Mouse (Mus musculus) forebrain, embryonic 16.5 days (tissue): ENCODE measurements around the gene ccdc198. TPM values are rescaled to one million over a fixed set of nuclear protein-coding genes. Genes with fewer than 3 reads are reported as not detected.
"Not testable (repeated sequence)": the region's sequence is repeated elsewhere in the genome, so short reads cannot be mapped to it uniquely, and the experiment has no call there.

Experiments used
- ATAC-seq: fragments of 200-750 bp; cut with Nextera tagmentation; 2 replicates; pipeline ENCODE4 v1.8.0; 2017; ENCODE audit warnings: mild to moderate bottlenecking, moderate library complexity
- H3K27ac ChIP-seq: fragments of 300-500 bp; sonication (generic); 2 replicates; pipeline ENCODE4 v1.5.1; 2014; ENCODE audit warnings: low read length, control low read depth
- H3K27me3 ChIP-seq: fragments of 300-500 bp; sonication (generic); replicated peaks from 2 replicates; pipeline ENCODE4 v1.6.1; 2014; ENCODE audit warnings: low read length; ENCODE audit not compliant: control insufficient read depth, insufficient read depth
- H3K36me3 ChIP-seq: fragments of 300-500 bp; sonication (generic); 2 replicates; pipeline ENCODE4 v1.6.1; 2014; ENCODE audit not compliant: control insufficient read depth, insufficient read depth
- H3K4me1 ChIP-seq: fragments of 300-500 bp; sonication (generic); replicated peaks from 2 replicates; pipeline ENCODE4 v1.6.1; 2014; ENCODE audit warnings: low read length; ENCODE audit not compliant: control insufficient read depth, insufficient read depth
- H3K4me2 ChIP-seq: fragments of 300-500 bp; sonication (generic); 2 replicates; pipeline ENCODE4 v1.6.1; 2014; ENCODE audit warnings: mild to moderate bottlenecking, low read length, control low read depth
- H3K4me3 ChIP-seq: fragments of 300-500 bp; sonication (generic); replicated peaks from 2 replicates; pipeline ENCODE4 v1.5.1; 2014; ENCODE audit warnings: mild to moderate bottlenecking, low read length, control low read depth
- H3K9ac ChIP-seq: fragments of 300-500 bp; sonication (generic); replicated peaks from 2 replicates; pipeline ENCODE4 v1.6.1; 2014; ENCODE audit warnings: low read depth, low read length, control low read depth
- H3K9me3 ChIP-seq: fragments of 300-500 bp; sonication (generic); 2 replicates; pipeline ENCODE4 v1.6.1; 2016; ENCODE audit warnings: low read length; ENCODE audit not compliant: control insufficient read depth
- WGBS: fragments of 180-500 bp; shearing (Covaris S2); extraction: QIAGEN DNeasy Blood & Tissue Kit; methylation state at CpG from one replicate; pipeline ENCODE4 v1.1.7; 2014; 5-methylcytosine and 5-hydroxymethylcytosine counted together
- polyA plus RNA-seq: library from polyadenylated mRNA; unstranded; fragments of >200 nt; fragmentation: Nextera tagmentation; extraction: Ambion mirVana; gene quantifications from 2 replicates; pipeline ENCODE4 v1.2.1, GENCODE M21; 2015

ccdc198 gene
- 0.24 and 0.42 TPM in 2 replicates for polyA plus RNA-seq

GRCm38 (mm10) chr14:49245126-49245714 is at the start of gene ccdc198:
TSS of gene ccdc198 (minus strand) at chr14:49245474.
- Histone ChIP-seq H3K4me2 (no peak within 1 kb of the TSS), H3K9ac (no peak within 1 kb of the TSS), H3K27me3 (no peaks in the 10 kb centered on the region), H3K9me3 (no peaks in the 10 kb centered on the region), H3K36me3 (no peaks in the 10 kb centered on the region), H3K4me1 (peaks cover 3% of the 10 kb centered on the region; the same call in 1 of the 2 replicates), H3K4me3 (no peak within 1 kb of the TSS), H3K27ac (no peak within 1 kb of the TSS)
- WGBS, result 76% methylated on average over 5 of the region's 5 CpGs
- ATAC-seq, result no peak

- Histone ChIP-seq H3K4me3 (no peak overlapping the region), H3K9ac (no peak overlapping the region), H3K9me3 (no peaks in the 10 kb centered on the region), H3K4me1 (peaks cover 16% of the 10 kb centered on the region), H3K27ac (peak overlapping the region; percentile 58), H3K36me3 (no peaks in the 10 kb centered on the region), H3K27me3 (no peaks in the 10 kb centered on the region), H3K4me2 (no peak overlapping the region)
- WGBS, result 12% methylated on average over 4 of the region's 4 CpGs
- ATAC-seq, result peak; percentile 88
These were observed 48.7 kb upstream of the ccdc198 start for GRCm38 (mm10) chr14:49293802-49294449.

GRCm38 (mm10) chr14:49290029-49290745 is 44.9 kb upstream of the ccdc198 start:
- no peak for ATAC-seq
- WGBS, result 79% methylated on average over 3 of the region's 3 CpGs
- Histone ChIP-seq H3K27me3 (no peaks in the 10 kb centered on the region), H3K36me3 (no peaks in the 10 kb centered on the region), H3K27ac (no peak overlapping the region), H3K9ac (no peak overlapping the region), H3K4me3 (no peak overlapping the region), H3K4me1 (peaks cover 16% of the 10 kb centered on the region), H3K9me3 (no peaks in the 10 kb centered on the region), H3K4me2 (no peak overlapping the region)

DNA sequence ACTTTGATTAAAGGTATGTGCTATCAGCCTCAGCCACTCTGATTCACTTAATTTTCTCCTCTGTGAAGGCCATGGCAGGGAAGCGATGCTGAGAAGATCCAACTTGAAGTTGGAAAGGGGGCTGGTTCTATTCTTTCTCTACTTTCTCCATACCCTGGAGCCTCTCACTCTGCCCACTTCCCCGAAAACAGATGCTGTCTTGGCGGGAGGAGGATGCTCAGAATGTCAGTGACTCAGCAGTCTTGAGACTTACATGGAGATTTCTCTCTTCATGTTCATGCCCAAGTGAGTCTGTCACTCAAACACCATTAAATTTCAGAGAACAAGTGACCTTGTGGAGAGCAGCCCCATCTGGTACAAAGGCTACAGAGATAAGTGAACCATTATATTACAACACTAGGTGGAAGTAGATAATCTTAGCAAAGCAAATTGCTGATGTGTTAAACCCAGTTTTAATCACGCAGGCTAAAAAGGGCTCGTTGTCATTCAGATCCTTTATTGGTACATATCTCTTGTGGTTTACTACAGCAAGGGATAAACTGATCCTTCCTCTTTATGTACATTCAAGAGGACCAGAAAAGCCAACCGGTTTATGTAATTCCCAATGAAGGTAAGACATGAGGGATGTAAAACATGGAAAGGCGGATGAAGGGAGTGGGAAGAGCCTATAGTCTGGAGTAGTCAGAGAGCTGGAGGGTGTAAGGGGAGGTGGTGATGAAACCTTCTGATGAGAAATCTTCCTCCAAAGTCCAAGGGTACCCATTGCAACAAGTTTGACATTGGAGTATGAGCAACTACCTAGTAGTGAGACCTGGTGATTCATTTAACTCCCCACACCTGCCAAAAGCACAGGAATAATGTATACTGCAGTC is 38.7 kb upstream of the ccdc198 start:
- no peak overlapping the region for H3K4me2 ChIP-seq
- H3K9me3 ChIP-seq, result no peaks in the 10 kb centered on the region
- no peaks in the 10 kb centered on the region for H3K36me3 ChIP-seq
- H3K4me3 ChIP-seq, result no peak overlapping the region
- WGBS, result 87% methylated on average over 7 of the region's 7 CpGs
- no peak overlapping the region for H3K27ac ChIP-seq
- no peak for ATAC-seq
- no peaks in the 10 kb centered on the region for H3K27me3 ChIP-seq
- no peak overlapping the region for H3K9ac ChIP-seq
- H3K4me1 ChIP-seq, result no peaks in the 10 kb centered on the region

- no peaks in the 10 kb centered on the region for H3K27me3 ChIP-seq
- 76% methylated on average over 6 of the region's 6 CpGs for WGBS
- no peaks in the 10 kb centered on the region for H3K36me3 ChIP-seq
- no peak overlapping the region for H3K4me3 ChIP-seq
- no peak overlapping the region for H3K4me2 ChIP-seq
- H3K4me1 ChIP-seq, result no peaks in the 10 kb centered on the region
- H3K27ac ChIP-seq, result no peak overlapping the region
- no peak for ATAC-seq
- H3K9me3 ChIP-seq, result no peaks in the 10 kb centered on the region
- no peak overlapping the region for H3K9ac ChIP-seq
These were observed 33.6 kb upstream of the ccdc198 start for GRCm38 (mm10) chr14:49278880-49279279.

- not testable (repeated sequence) for ATAC-seq, H3K9ac ChIP-seq, H3K4me2 ChIP-seq, H3K4me3 ChIP-seq, H3K4me1 ChIP-seq, H3K27ac ChIP-seq, H3K36me3 ChIP-seq, H3K27me3 ChIP-seq, H3K9me3 ChIP-seq
- WGBS, result 92% methylated on average over 9 of the region's 9 CpGs
These were observed 33.2 kb upstream of the ccdc198 start for GRCm38 (mm10) chr14:49278479-49278878.

DNA sequence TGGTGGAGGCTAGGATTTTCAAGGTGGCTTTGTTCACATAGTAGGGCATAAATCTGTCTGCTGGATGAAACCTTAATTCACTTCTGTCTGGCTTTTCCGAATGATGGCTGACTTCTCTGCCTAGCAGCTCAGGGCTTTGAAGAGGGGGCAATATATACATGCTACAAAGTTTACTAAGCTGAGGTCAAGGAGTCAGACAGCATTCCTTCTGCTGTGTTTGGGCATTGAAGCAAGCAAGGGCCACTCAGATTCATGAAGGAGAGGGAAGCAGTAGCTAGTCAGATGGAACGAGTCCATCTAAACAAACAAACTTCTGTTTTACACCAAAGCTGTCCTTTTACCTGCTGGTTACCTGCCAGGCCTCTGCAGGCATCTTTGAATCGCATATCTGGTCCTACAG is 32.4 kb upstream of the ccdc198 start:
- H3K4me2 ChIP-seq, result no peak overlapping the region
- WGBS, result 89% methylated on average over 3 of the region's 3 CpGs
- H3K4me3 ChIP-seq, result no peak overlapping the region
- H3K27me3 ChIP-seq, result no peaks in the 10 kb centered on the region
- no peak overlapping the region for H3K27ac ChIP-seq
- H3K4me1 ChIP-seq, result no peaks in the 10 kb centered on the region
- H3K9me3 ChIP-seq, result no peaks in the 10 kb centered on the region
- H3K36me3 ChIP-seq, result no peaks in the 10 kb centered on the region
- H3K9ac ChIP-seq, result no peak overlapping the region
- no peak for ATAC-seq

DNA sequence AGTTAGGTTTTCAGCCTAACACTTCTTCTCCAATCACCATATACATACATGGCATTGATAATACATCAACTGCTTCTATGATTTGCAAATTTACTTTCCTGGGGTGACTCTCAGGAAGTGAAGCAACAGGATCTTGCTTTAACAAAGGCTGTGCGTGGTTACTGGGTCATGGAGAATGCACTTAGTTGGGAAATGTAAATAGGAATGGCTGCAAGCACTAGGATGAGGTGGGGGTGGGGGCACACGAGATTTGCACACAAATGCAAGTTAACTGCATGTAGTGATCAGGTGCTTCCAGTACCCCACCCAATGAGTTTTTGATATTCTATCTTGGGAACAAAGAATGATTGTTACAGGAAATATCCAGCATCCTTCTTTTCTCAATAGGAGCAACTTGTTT is 30.1 kb upstream of the ccdc198 start:
- WGBS, result 37% methylated on average over 2 of the region's 2 CpGs
- Histone ChIP-seq H3K9me3 (no peaks in the 10 kb centered on the region), H3K27me3 (no peaks in the 10 kb centered on the region), H3K4me2 (no peak overlapping the region), H3K27ac (no peak overlapping the region), H3K4me1 (no peaks in the 10 kb centered on the region), H3K4me3 (no peak overlapping the region), H3K9ac (no peak overlapping the region), H3K36me3 (no peaks in the 10 kb centered on the region)
- ATAC-seq, result no peak
